Mouse (Mus musculus) thymus, adult 2 months (tissue): ENCODE data around the gene Mogs.

Experiments used
- CTCF ChIP-seq: fragments of 200-500 bp; IDR thresholded peaks from 2 replicates; pipeline ENCODE4 v1.5.1; 2012; ENCODE audit warnings: mild to moderate bottlenecking, control low read depth, low read length, moderate library complexity, borderline replicate concordance; ENCODE audit not compliant: control insufficient read depth, poor library complexity, insufficient read depth; ENCODE audit errors: extremely low read depth
- POLR2A ChIP-seq: fragments of 200-500 bp; IDR thresholded peaks from 2 replicates; pipeline ENCODE4 v1.6.1; 2012; ENCODE audit warnings: mild to moderate bottlenecking, low read length, control low read depth, moderate library complexity; ENCODE audit not compliant: control insufficient read depth, poor library complexity, insufficient read depth; ENCODE audit errors: extremely low read depth

DNA sequence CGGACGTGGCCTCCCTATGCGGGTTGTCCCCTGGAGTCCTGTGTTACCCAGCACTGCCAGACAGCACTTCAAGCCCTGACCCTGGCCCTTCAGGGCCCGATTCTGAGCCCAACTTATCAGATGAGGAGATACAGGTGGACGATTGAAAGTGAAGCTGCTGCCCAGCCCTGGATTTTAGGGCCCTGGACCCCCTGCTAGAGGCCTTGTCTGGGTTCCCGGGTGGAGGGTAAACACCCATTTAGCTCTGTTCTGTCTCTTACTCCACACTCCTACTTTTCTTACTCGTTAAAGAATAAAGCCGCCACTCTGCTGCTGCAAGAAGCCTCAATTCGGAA, 27.4 kb upstream of the Mogs start:
- TF ChIP-seq CTCF (no peak), POLR2A (no peak)
